Mouse (Mus musculus): ENCODE measurements around the gene Cwc15. TPM values are rescaled to one million over a fixed set of nuclear protein-coding genes. Genes with fewer than 3 reads are reported as not detected.
"Not testable (repeated sequence)": the region's sequence is repeated elsewhere in the genome, so short reads cannot be mapped to it uniquely, and the experiment has no call there.

Gene Cwc15
- 162 and 178 TPM in 2 replicates for polyA plus RNA-seq (2015; fragmentation: Nextera tagmentation; extraction: Ambion mirVana)

DNA sequence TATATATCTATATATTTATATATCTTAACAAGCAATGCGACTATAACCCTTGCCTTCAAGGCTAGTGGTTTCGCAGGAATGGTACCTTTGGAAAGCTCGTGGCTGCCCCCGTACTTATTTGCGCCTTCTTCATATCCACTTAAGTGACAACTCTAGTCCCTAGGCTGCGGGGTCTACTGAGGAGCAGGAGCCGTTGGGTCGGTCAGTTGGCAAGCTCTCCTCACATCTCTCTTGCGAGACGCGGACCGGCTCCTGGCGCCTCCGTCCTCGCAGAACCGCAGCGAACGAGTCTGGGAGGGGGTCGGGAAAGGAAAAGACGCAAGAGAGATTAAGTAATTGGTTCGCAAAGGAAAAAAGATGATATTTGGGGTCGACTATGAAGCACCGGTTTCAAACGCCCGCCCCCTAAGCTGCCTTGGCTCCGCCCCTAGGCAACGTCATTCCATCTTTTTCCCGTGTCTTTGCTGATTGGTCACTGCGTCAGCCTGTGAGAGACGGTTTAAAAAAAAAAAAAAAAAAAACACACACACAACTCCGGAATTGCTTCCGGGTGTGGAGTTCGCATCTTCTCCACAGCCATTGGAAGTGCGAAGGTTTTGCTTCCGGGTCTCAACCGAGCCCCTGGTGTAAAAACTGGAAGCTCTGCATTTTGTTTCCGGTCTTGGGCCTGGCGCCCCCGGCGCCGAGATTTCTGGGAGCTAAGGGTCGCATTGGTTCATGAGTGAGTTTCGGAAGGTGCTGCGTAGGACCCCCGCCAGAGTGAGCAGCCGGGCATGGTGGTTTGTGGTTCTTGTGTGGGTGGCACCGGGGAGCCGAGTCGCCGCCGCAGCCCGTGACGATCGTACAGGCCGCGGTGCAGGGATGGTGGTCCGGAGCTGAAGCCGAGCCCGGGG, at the start of gene Cwc15, which contains the start of gene Kdm4d:
Gene Cwc15, plus strand, starts transcription at position 595 of the 893 bp plus-strand sequence.
Gene Kdm4d, minus strand, starts transcription at position 460 of the 893 bp plus-strand sequence.
- Histone ChIP-seq H3K4me3 (peak within 1 kb of the TSS; percentile 73), H3K27me3 (no peaks in the 10 kb centered on the region), H3K9me3 (no peaks in the 10 kb centered on the region), H3K36me3 (peaks cover 32% of the 10 kb centered on the region), H3K4me2 (peak within 1 kb of the TSS; percentile 88), H3K9ac (peak within 1 kb of the TSS; percentile 86), H3K4me1 (replicated peaks) (peaks cover 20% of the 10 kb centered on the region), H3K27ac (replicated peaks) (peak within 1 kb of the TSS; percentile 81)
- under 1% methylated on average over 59 of the region's 59 CpGs for WGBS
- peak; percentile 99 for ATAC-seq (ENCODE audit: low read depth)

DNA sequence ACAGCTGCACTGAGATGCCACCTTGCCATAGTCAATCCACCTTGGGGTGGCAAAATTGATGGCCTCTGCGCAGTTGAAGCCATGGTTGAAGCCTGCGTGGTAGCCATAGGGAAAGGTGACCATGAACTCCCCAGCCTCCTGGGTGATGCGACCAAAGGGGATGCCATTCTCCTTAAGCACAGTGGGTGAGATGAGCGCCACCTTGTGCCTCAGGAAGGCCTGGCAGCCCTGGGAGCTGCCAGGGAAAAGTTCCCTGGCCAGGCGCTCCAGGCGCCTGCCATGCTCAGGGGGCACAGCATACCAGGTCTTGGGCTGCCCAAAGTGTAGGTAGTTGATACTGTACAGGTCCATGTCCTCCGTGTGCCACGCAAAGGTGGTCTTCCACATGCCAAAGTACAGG, 49.3 kb upstream of the Cwc15 start:
- not testable (repeated sequence) for H3K4me1 ChIP-seq (replicated peaks); H3K9ac ChIP-seq; H3K27me3 ChIP-seq; H3K36me3 ChIP-seq; H3K27ac ChIP-seq (replicated peaks); H3K4me2 ChIP-seq; H3K4me3 ChIP-seq; ATAC-seq (ENCODE audit: low read depth); H3K9me3 ChIP-seq
- WGBS = 71% methylated on average over 8 of the region's 8 CpGs

DNA sequence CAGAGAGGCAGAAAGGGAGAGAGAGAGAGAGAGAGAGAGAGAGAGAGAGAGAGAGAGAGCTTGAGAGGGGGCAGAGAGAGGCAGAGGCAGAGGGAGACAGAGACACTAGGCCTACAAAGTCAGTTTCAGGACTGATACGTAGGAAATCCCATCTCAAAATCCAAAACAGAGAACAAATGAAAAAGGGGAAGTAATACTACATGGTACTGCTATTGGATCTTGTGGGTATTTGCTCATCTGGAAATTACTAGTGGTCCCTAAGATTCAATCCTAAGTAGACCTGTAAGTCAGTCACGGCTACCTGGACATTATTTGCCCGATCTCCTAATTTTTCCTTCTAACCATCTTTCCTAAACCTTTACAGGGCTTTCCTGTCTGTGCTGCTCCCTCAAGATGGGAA, 44.1 kb upstream of the Cwc15 start:
- Histone ChIP-seq H3K4me2 (no peak overlapping the region), H3K4me1 (replicated peaks) (no peaks in the 10 kb centered on the region), H3K9ac (no peak overlapping the region), H3K4me3 (no peak overlapping the region), H3K9me3 (no peaks in the 10 kb centered on the region), H3K36me3 (no peaks in the 10 kb centered on the region), H3K27ac (replicated peaks) (no peak overlapping the region), H3K27me3 (no peaks in the 10 kb centered on the region)
- 88% methylated on average over 3 of the region's 3 CpGs for WGBS
- ATAC-seq (ENCODE audit: low read depth) = no peak

DNA sequence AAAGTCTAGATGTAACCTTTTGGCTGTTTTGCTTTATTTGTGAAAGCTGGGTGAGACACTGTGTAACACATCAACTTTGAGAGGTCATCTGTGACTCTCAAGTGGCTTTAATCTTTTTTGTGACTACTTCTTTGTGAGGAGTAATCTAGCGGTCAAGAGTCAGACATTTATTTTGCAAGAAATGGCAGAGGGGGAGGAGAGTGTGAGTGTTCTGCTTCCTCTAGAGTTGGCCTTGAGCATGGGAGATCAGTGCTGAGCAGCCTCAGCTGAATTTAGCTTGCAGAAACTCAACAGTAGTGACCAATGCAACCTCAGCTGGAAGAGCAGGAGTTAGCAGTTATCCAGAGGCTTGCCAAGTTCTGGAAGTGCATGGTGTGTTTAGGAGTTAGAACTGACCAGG, 37.9 kb upstream of the Cwc15 start:
- not testable (repeated sequence) for H3K27ac ChIP-seq (replicated peaks); H3K9ac ChIP-seq; H3K9me3 ChIP-seq; ATAC-seq (ENCODE audit: low read depth); H3K4me1 ChIP-seq (replicated peaks); H3K27me3 ChIP-seq; H3K4me2 ChIP-seq; H3K36me3 ChIP-seq; H3K4me3 ChIP-seq
- 95% methylated on average over 1 of the region's 1 CpGs for WGBS

DNA sequence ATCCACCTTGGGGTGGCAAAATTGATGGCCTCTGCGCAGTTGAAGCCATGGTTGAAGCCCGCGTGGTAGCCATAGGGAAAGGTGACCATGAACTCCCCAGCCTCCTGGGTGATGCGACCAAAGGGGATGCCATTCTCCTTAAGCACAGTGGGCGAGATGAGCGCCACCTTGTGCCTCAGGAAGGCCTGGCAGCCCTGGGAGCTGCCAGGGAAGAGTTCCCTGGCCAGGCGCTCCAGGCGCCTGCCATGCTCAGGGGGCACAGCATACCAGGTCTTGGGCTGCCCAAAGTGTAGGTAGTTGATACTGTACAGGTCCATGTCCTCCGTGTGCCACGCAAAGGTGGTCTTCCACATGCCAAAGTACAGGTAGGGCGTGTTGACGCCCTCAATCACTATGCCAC, 36.7 kb upstream of the Cwc15 start:
- H3K4me1 ChIP-seq (replicated peaks); H3K4me3 ChIP-seq; H3K36me3 ChIP-seq; H3K27me3 ChIP-seq; H3K27ac ChIP-seq (replicated peaks); H3K9ac ChIP-seq; ATAC-seq (ENCODE audit: low read depth); H3K9me3 ChIP-seq; H3K4me2 ChIP-seq: not testable (repeated sequence)
- WGBS = 74% methylated on average over 12 of the region's 12 CpGs

DNA sequence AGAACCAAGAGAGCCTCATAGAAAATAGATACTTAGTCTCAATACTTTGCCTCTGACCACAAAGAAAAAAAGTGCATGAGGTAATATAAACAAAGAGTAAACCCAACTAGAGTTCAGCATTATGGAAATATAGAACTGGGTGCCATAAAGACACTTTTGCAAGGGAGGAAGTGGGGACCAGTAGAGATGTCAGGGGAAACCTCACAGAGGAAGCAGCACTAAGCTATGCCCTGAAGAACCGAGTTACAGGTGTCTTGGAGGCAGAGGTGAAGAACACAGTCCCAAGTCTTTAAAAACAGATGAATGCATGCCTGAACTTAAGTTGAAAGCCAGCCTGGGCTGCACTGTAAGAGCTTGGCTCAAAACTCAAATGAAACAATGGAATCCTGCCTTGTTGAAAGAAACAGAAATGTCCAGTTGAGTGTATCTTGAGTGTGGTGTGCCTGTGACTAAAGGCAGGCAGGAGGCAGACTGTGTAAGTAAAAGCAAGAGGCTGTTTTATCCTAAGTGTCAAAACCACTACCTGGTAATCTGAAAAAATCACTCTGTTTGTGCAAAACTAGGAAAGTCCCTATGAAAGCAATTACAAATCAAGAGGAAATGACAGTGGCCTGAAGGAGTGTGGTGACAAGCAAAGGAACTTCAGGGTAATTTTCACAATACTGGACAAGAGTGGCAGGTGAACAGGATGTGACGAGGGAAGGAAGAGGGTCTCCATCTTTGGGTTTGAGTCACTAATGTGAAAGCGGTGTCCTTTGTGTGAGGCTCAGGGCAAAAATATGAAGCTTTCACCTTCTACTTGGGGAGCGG, 1.3 kb upstream of the Cwc15 start:
- no peaks in the 10 kb centered on the region for H3K9me3 ChIP-seq
- no peak overlapping the region for H3K27ac ChIP-seq (replicated peaks)
- ATAC-seq (ENCODE audit: low read depth) = no peak
- peak overlapping the region; percentile 73 for H3K4me3 ChIP-seq
- H3K27me3 ChIP-seq = no peaks in the 10 kb centered on the region
- peaks cover 21% of the 10 kb centered on the region for H3K36me3 ChIP-seq
- H3K4me1 ChIP-seq (replicated peaks) = peaks cover 20% of the 10 kb centered on the region
- 86% methylated on average over 4 of the region's 4 CpGs for WGBS
- H3K9ac ChIP-seq = 0 out of 2 replicates have a peak overlapping the region, but pooled peaks have one; percentile 72
- H3K4me2 ChIP-seq = peak overlapping the region; percentile 77

DNA sequence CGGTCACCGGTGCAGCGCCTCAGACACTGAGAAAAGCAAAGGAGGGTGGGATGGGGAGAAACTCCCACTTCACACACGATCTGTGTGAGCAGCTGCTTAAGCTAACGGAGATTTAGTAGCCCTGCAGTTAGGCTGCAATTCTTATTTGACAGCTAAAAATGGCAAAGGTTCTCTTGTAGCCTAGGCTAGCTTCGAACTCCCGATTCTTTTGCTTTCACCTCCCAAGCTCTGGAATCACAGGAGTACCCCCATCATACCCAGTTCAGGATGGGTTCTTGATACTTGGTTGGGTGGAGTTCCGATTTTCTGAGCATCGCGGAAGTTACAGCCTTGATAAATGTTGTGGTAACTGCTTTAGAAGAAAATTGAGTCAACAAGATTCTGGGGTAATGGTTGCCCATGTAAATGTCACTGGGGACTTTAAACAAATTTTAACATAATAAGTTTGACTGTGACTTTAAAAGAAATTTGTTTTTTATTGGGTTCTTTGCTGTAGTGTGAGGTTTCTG, 553 bp downstream of the Cwc15 start:
- Histone ChIP-seq H3K9ac (peak overlapping the region; percentile 86), H3K27ac (replicated peaks) (peak overlapping the region; percentile 79), H3K9me3 (no peaks in the 10 kb centered on the region), H3K36me3 (peaks cover 39% of the 10 kb centered on the region), H3K27me3 (no peaks in the 10 kb centered on the region), H3K4me1 (replicated peaks) (peaks cover 20% of the 10 kb centered on the region), H3K4me3 (peak overlapping the region; percentile 73), H3K4me2 (peak overlapping the region; percentile 88)
- ATAC-seq (ENCODE audit: low read depth) = no peak
- WGBS = 4% methylated on average over 10 of the region's 10 CpGs

DNA sequence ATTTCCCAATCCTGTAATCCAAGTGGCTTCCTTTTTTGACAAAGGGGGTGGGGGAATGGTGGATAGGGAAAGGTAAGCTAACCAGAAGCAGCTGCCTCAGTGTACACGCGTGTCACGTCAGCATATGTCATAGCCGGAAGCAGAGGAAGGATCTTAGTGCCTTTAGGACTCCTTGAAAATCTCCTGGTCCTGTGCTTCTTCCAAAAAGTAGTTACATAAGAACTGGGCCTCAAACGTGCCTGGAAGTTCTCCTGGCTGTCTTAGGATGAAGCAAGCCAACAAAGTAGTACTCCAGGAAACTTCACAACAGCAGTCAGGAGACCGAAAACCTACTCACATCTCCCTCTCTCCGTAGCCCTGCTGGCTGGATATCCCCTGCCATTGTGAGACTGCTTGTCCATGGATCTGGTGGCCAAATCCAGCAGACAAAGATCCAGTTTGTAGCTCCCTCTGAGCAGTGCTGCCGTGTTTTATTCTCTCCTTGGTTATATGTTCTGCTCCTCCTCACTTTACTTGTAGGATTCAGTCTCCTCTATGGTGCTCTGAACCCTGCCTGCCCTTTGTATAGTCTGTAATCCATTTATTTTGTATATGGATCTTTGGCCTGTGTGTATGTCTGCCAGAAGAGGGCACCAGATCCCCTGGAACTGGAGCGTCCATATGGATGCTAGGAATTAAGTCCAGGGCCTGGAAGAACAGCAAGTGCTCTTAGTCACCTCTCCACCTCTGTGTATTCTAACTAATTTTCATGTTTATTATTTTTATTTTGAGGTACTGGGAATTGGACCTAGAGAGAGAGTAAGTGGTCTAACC, 12.4 kb downstream of the Cwc15 start:
- H3K9ac ChIP-seq = no peak overlapping the region
- peak; percentile 78; the same call in 1 of the 2 replicates for ATAC-seq (ENCODE audit: low read depth)
- H3K27ac ChIP-seq (replicated peaks) = no peak overlapping the region
- WGBS = 80% methylated on average over 9 of the region's 9 CpGs
- H3K27me3 ChIP-seq = no peaks in the 10 kb centered on the region
- no peak overlapping the region for H3K4me2 ChIP-seq
- peaks cover 44% of the 10 kb centered on the region for H3K36me3 ChIP-seq
- no peak overlapping the region for H3K4me3 ChIP-seq
- no peaks in the 10 kb centered on the region for H3K9me3 ChIP-seq
- H3K4me1 ChIP-seq (replicated peaks) = no peaks in the 10 kb centered on the region

DNA sequence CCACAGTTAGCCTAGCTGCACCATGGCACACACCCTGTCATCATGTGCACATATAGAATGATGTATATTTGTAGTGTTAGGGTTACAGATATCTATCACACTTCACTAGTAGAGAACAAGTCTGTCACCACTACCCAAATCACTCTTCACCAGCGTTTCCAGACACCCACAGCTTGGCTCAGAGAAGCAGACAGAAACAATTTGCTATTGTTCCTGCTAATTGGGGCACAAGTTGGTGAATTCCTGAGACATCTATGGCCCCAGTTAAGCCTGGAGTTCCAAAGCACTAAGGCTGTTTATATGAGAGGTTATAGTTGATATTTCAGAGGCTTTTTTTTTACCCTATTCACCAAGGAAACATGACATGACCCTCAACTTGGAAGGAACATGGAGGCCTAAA, 16.9 kb downstream of the Cwc15 start:
- Histone ChIP-seq H3K27me3 (no peaks in the 10 kb centered on the region), H3K9me3 (no peaks in the 10 kb centered on the region), H3K4me3 (no peak overlapping the region), H3K36me3 (peaks cover 10% of the 10 kb centered on the region; the same call in 1 of the 2 replicates), H3K4me2 (no peak overlapping the region), H3K4me1 (replicated peaks) (no peaks in the 10 kb centered on the region), H3K27ac (replicated peaks) (no peak overlapping the region), H3K9ac (no peak overlapping the region)
- ATAC-seq (ENCODE audit: low read depth) = no peak
- 53% methylated on average over 1 of the region's 1 CpGs for WGBS

DNA sequence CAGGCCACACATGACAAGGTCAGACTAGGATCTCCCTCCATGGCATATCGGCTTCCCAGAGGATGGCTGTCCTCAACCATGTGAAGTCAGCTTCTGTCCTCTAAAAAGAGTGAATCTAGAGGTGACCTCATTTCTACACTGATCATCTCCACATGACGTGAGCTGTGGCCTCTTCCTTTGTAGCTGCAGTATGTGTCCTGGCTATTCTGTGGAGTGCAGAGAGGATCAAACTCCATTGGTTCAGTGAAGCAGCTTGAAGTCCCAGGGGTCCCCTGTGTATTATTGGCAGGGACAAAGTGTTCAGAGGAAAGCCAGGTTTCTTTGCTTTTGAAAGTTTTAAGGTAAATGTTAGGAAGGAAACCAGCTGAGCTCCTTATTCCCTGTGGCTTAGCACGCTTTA, 17.7 kb downstream of the Cwc15 start:
- Histone ChIP-seq H3K27me3 (no peaks in the 10 kb centered on the region), H3K27ac (replicated peaks) (no peak overlapping the region), H3K9me3 (no peaks in the 10 kb centered on the region), H3K4me3 (no peak overlapping the region), H3K36me3 (0 out of 2 replicates have a peak, but pooled peaks cover 4% of the 10 kb centered on the region), H3K4me1 (replicated peaks) (no peaks in the 10 kb centered on the region), H3K9ac (no peak overlapping the region), H3K4me2 (no peak overlapping the region)
- ATAC-seq (ENCODE audit: low read depth) = no peak
- 90% methylated on average over 3 of the region's 3 CpGs for WGBS

DNA sequence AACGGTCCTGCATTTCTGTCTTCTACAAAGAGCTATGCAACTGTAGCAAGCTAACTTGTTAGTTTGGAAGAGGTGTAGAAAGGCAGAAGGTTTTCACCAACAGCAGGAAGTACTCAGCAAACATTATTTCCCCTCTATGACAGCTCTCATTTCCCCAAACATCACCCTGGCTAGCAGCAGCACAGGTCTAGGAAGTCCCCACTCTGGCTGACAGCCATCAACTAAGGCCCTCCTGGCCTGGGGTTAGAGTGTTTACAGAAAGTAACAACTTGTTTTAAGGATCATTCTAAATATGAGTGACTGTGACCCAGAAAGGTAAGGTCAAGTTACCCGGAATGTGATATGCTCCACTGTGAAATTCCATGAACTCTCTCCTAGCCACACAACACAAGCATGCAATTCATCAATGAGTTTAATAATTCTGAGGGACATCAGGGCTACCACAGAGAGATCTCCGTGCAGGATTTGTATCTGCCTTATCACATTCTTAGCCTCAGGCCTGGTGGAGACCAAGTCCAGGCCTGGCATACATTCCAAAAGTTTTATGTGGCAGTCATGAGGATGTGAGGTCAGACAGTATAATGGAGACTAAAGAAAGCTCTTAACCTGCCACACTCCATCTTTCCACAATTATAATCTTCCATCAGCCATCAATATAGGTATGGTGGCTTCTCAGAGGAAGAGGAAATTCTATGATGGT, 20.7 kb downstream of the Cwc15 start:
- 75% methylated on average over 3 of the region's 3 CpGs for WGBS

More for the DNA sequence above, 20.7 kb downstream of the Cwc15 start:
- H3K27ac ChIP-seq (replicated peaks) = no peak overlapping the region
- no peaks in the 10 kb centered on the region for H3K9me3 ChIP-seq
- H3K4me2 ChIP-seq = no peak overlapping the region
- H3K9ac ChIP-seq = no peak overlapping the region
- H3K36me3 ChIP-seq = no peaks in the 10 kb centered on the region
- H3K4me1 ChIP-seq (replicated peaks) = no peaks in the 10 kb centered on the region
- no peak for ATAC-seq (ENCODE audit: low read depth)
- no peaks in the 10 kb centered on the region for H3K27me3 ChIP-seq
- H3K4me3 ChIP-seq = no peak overlapping the region

Data from neural tube, embryonic 13.5 days (tissue).